Mouse (Mus musculus): ENCODE measurements at regions not wholly inside any gene's neighbourhood (a gene's known extent, or its start where the extent isn't known, plus 50 kb on each side); places are given as distances from the start of the nearest gene placed in this dataset.

GRCm38 (mm10) chr12:27150871-27151853 is 191.2 kb downstream of the Sox11 start:
- TF ChIP-seq POLR2A (IDR thresholded peaks at IDR 0.05; ENCODE audit: borderline replicate concordance, extremely low read depth, low read depth, low read length): no peak
- TF ChIP-seq CTCF (IDR thresholded peaks at IDR 0.05; ENCODE audit: insufficient read depth, low read length): no peak

GRCm38 (mm10) chr12:27143310-27143709 is 199.1 kb downstream of the Sox11 start:
- 77% methylated on average over 8 of the region's 8 CpGs for WGBS
- no peak for TF ChIP-seq CTCF (IDR thresholded peaks at IDR 0.05; ENCODE audit: insufficient read depth, low read length)
- no peak for TF ChIP-seq POLR2A (IDR thresholded peaks at IDR 0.05; ENCODE audit: borderline replicate concordance, extremely low read depth, low read depth, low read length)
- H3K4me1 ChIP-seq (ENCODE audit: control insufficient read depth, insufficient read depth, low read length): no peaks in the 10 kb centered on the region
- H3K4me3 ChIP-seq (replicated peaks; ENCODE audit: extremely low read depth, low read depth, low read length): no peak overlapping the region
- no peak for DNase-seq

More at GRCm38 (mm10) chr12:27150871-27151853, 191.2 kb downstream of the Sox11 start:
- no peak overlapping the region for H3K4me3 ChIP-seq (replicated peaks; ENCODE audit: extremely low read depth, low read depth, low read length)
- H3K4me1 ChIP-seq (ENCODE audit: control insufficient read depth, insufficient read depth, low read length): no peaks in the 10 kb centered on the region
- 59% methylated on average over 13 of the region's 13 CpGs for WGBS
- DNase-seq: no peak

- WGBS: 33% methylated on average over 5 of the region's 5 CpGs
- Histone ChIP-seq H3K4me3 (replicated peaks; ENCODE audit: extremely low read depth, low read depth, low read length) (no peak overlapping the region), H3K4me1 (ENCODE audit: control insufficient read depth, insufficient read depth, low read length) (no peaks in the 10 kb centered on the region; the same call in 1 of the 2 replicates)
- TF ChIP-seq CTCF (IDR thresholded peaks at IDR 0.05; ENCODE audit: insufficient read depth, low read length): no peak
- TF ChIP-seq POLR2A (IDR thresholded peaks at IDR 0.05; ENCODE audit: borderline replicate concordance, extremely low read depth, low read depth, low read length): no peak
- DNase-seq: no peak
These were observed 202.1 kb downstream of the Sox11 start for GRCm38 (mm10) chr12:27140335-27140702.

- no peaks in the 10 kb centered on the region; the same call in 1 of the 2 replicates for H3K4me1 ChIP-seq (ENCODE audit: control insufficient read depth, insufficient read depth, low read length)
- TF ChIP-seq POLR2A (IDR thresholded peaks at IDR 0.05; ENCODE audit: borderline replicate concordance, extremely low read depth, low read depth, low read length) (no peak), CTCF (IDR thresholded peaks at IDR 0.05; ENCODE audit: insufficient read depth, low read length) (no peak)
- DNase-seq: no peak
- no peak overlapping the region for H3K4me3 ChIP-seq (replicated peaks; ENCODE audit: extremely low read depth, low read depth, low read length)
- WGBS: 54% methylated on average over 12 of the region's 13 CpGs
These were observed 202.6 kb downstream of the Sox11 start for GRCm38 (mm10) chr12:27139683-27140334.

GRCm38 (mm10) chr12:27138663-27139633 is 203.4 kb downstream of the Sox11 start:
- TF ChIP-seq CTCF (IDR thresholded peaks at IDR 0.05; ENCODE audit: insufficient read depth, low read length): no peak
- no peak for TF ChIP-seq POLR2A (IDR thresholded peaks at IDR 0.05; ENCODE audit: borderline replicate concordance, extremely low read depth, low read depth, low read length)
- DNase-seq: no peak
- Histone ChIP-seq H3K4me3 (replicated peaks; ENCODE audit: extremely low read depth, low read depth, low read length) (no peak overlapping the region), H3K4me1 (ENCODE audit: control insufficient read depth, insufficient read depth, low read length) (no peaks in the 10 kb centered on the region; the same call in 1 of the 2 replicates)
- 87% methylated on average over 13 of the region's 13 CpGs for WGBS

GRCm38 (mm10) chr12:27135997-27136559 is 206.3 kb downstream of the Sox11 start:
- no peak for TF ChIP-seq CTCF (IDR thresholded peaks at IDR 0.05; ENCODE audit: insufficient read depth, low read length)
- TF ChIP-seq POLR2A (IDR thresholded peaks at IDR 0.05; ENCODE audit: borderline replicate concordance, extremely low read depth, low read depth, low read length): no peak
- no peak for DNase-seq
- WGBS: 20% methylated on average over 10 of the region's 10 CpGs
- H3K4me1 ChIP-seq (ENCODE audit: control insufficient read depth, insufficient read depth, low read length): no peaks in the 10 kb centered on the region; the same call in 1 of the 2 replicates
- H3K4me3 ChIP-seq (replicated peaks; ENCODE audit: extremely low read depth, low read depth, low read length): no peak overlapping the region

GRCm38 (mm10) chr12:27130544-27130943 is 211.8 kb downstream of the Sox11 start:
- Histone ChIP-seq H3K4me3 (replicated peaks; ENCODE audit: extremely low read depth, low read depth, low read length) (no peak overlapping the region), H3K4me1 (ENCODE audit: control insufficient read depth, insufficient read depth, low read length) (no peaks in the 10 kb centered on the region)
- 86% methylated on average over 1 of the region's 1 CpGs for WGBS
- no peak for DNase-seq
- no peak for TF ChIP-seq CTCF (IDR thresholded peaks at IDR 0.05; ENCODE audit: insufficient read depth, low read length)
- TF ChIP-seq POLR2A (IDR thresholded peaks at IDR 0.05; ENCODE audit: borderline replicate concordance, extremely low read depth, low read depth, low read length): no peak

- WGBS: 32% methylated on average over 10 of the region's 10 CpGs
- TF ChIP-seq CTCF (IDR thresholded peaks at IDR 0.05; ENCODE audit: insufficient read depth, low read length) (no peak), POLR2A (IDR thresholded peaks at IDR 0.05; ENCODE audit: borderline replicate concordance, extremely low read depth, low read depth, low read length) (no peak)
These were observed 215.2 kb downstream of the Sox11 start for GRCm38 (mm10) chr12:27127054-27127605.

More at GRCm38 (mm10) chr12:27127054-27127605, 215.2 kb downstream of the Sox11 start:
- DNase-seq: no peak
- H3K4me3 ChIP-seq (replicated peaks; ENCODE audit: extremely low read depth, low read depth, low read length): no peak overlapping the region
- H3K4me1 ChIP-seq (ENCODE audit: control insufficient read depth, insufficient read depth, low read length): no peaks in the 10 kb centered on the region

Measured in lung, adult 2 months (tissue).